Mouse (Mus musculus): ENCODE measurements around the gene Camk2n1. TPM values are rescaled to one million over a fixed set of nuclear protein-coding genes. Genes with fewer than 3 reads are reported as not detected.

Gene Camk2n1
- polyA plus RNA-seq, 1 experiment from 2014 or later = 2.6 TPM

- DNase-seq (peak; percentile 15), ATAC-seq (ENCODE audit: insufficient read depth) (no peak)
- no peak overlapping the region for H3K27ac ChIP-seq (ENCODE audit: low read depth)
- H3K36me3 ChIP-seq (ENCODE audit: insufficient read depth) = no peaks in the 10 kb centered on the region
- peak; percentile 49 for TF ChIP-seq CTCF (IDR thresholded peaks at IDR 0.05; ENCODE audit: low read depth)
- H3K4me2 ChIP-seq = no peak overlapping the region
- 72% methylated on average over 6 of the region's 6 CpGs for WGBS
- H3K27me3 ChIP-seq (ENCODE audit: insufficient read depth, low read length) = no peaks in the 10 kb centered on the region; the same call in 1 of the 2 replicates
- no peaks in the 10 kb centered on the region for H3K9me3 ChIP-seq (ENCODE audit: low read depth, low read length)
- no peak overlapping the region for H3K9ac ChIP-seq
- no peak overlapping the region for H3K4me3 ChIP-seq (ENCODE audit: low read depth, low read length)
- peaks cover 39% of the 10 kb centered on the region for H3K4me1 ChIP-seq (ENCODE audit: insufficient read depth)
These were observed 12.6 kb downstream of the Camk2n1 start for GRCm38 (mm10) chr4:138466690-138467089.

GRCm38 (mm10) chr4:138467451-138467850 is 13.3 kb downstream of the Camk2n1 start:
- ATAC-seq (ENCODE audit: insufficient read depth) (no peak), DNase-seq (no peak)
- no peak overlapping the region for H3K4me3 ChIP-seq (ENCODE audit: low read depth, low read length)
- H3K27me3 ChIP-seq (ENCODE audit: insufficient read depth, low read length) = no peaks in the 10 kb centered on the region; the same call in 1 of the 2 replicates
- TF ChIP-seq CTCF (IDR thresholded peaks at IDR 0.05; ENCODE audit: low read depth) = no peak
- H3K9me3 ChIP-seq (ENCODE audit: low read depth, low read length) = no peaks in the 10 kb centered on the region
- no peak overlapping the region for H3K27ac ChIP-seq (ENCODE audit: low read depth)
- no peaks in the 10 kb centered on the region for H3K36me3 ChIP-seq (ENCODE audit: insufficient read depth)
- H3K4me2 ChIP-seq = no peak overlapping the region
- H3K4me1 ChIP-seq (ENCODE audit: insufficient read depth) = peaks cover 39% of the 10 kb centered on the region
- 75% methylated on average over 5 of the region's 5 CpGs for WGBS
- H3K9ac ChIP-seq = no peak overlapping the region

- TF ChIP-seq CTCF (IDR thresholded peaks at IDR 0.05; ENCODE audit: low read depth) = no peak
- H3K4me2 ChIP-seq = peak overlapping the region; percentile 26; the same call in 1 of the 2 replicates
- no peak overlapping the region for H3K9ac ChIP-seq
These were observed 15.0 kb downstream of the Camk2n1 start for GRCm38 (mm10) chr4:138469080-138469479.

GRCm38 (mm10) chr4:138471241-138471640 is 17.1 kb downstream of the Camk2n1 start:
- Histone ChIP-seq H3K4me1 (ENCODE audit: insufficient read depth) (peaks cover 13% of the 10 kb centered on the region; the same call in 1 of the 2 replicates), H3K27ac (ENCODE audit: low read depth) (no peak overlapping the region), H3K36me3 (ENCODE audit: insufficient read depth) (no peaks in the 10 kb centered on the region), H3K9me3 (ENCODE audit: low read depth, low read length) (no peaks in the 10 kb centered on the region), H3K9ac (no peak overlapping the region), H3K4me3 (ENCODE audit: low read depth, low read length) (no peak overlapping the region), H3K4me2 (no peak overlapping the region), H3K27me3 (ENCODE audit: insufficient read depth, low read length) (no peaks in the 10 kb centered on the region)
- TF ChIP-seq CTCF (IDR thresholded peaks at IDR 0.05; ENCODE audit: low read depth) = no peak
- ATAC-seq (ENCODE audit: insufficient read depth) (no peak), DNase-seq (no peak)
- WGBS = 36% methylated on average over 7 of the region's 7 CpGs

More at GRCm38 (mm10) chr4:138469080-138469479, 15.0 kb downstream of the Camk2n1 start:
- peak; percentile 18 for DNase-seq
- no peak for ATAC-seq (ENCODE audit: insufficient read depth)
- Histone ChIP-seq H3K27ac (ENCODE audit: low read depth) (no peak overlapping the region), H3K36me3 (ENCODE audit: insufficient read depth) (no peaks in the 10 kb centered on the region), H3K9me3 (ENCODE audit: low read depth, low read length) (no peaks in the 10 kb centered on the region), H3K4me3 (ENCODE audit: low read depth, low read length) (no peak overlapping the region), H3K27me3 (ENCODE audit: insufficient read depth, low read length) (no peaks in the 10 kb centered on the region; the same call in 1 of the 2 replicates), H3K4me1 (ENCODE audit: insufficient read depth) (peaks cover 23% of the 10 kb centered on the region)
- 7% methylated on average over 7 of the region's 7 CpGs for WGBS

GRCm38 (mm10) chr4:138479595-138479994 is 25.5 kb downstream of the Camk2n1 start:
- Histone ChIP-seq H3K27ac (ENCODE audit: low read depth) (no peak overlapping the region), H3K4me3 (ENCODE audit: low read depth, low read length) (no peak overlapping the region), H3K36me3 (ENCODE audit: insufficient read depth) (no peaks in the 10 kb centered on the region), H3K9ac (no peak overlapping the region), H3K4me1 (ENCODE audit: insufficient read depth) (no peaks in the 10 kb centered on the region; the same call in 1 of the 2 replicates), H3K4me2 (no peak overlapping the region), H3K27me3 (ENCODE audit: insufficient read depth, low read length) (no peaks in the 10 kb centered on the region), H3K9me3 (ENCODE audit: low read depth, low read length) (no peaks in the 10 kb centered on the region)
- no peak for DNase-seq
- no peak for ATAC-seq (ENCODE audit: insufficient read depth)
- WGBS = 76% methylated on average over 7 of the region's 7 CpGs
- TF ChIP-seq CTCF (IDR thresholded peaks at IDR 0.05; ENCODE audit: low read depth) = no peak

DNA sequence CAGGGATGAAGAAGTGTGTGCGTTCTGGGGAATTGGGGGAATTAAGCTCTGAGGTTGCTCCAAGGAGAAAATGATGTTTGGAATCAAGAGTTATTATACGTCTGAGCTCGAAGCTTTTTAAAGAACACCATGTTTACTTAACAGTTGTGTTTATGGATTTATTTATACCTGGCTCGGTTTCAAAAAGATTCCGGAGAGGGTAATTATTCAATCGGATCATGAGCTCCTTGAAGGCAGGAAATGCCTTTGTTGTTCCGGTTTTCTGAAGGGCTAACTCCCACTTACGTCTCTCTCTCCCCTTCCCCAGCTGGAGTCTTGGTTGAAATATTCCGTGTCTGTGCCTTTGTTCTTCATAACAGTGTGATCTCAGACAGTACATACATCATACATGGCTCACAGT is 26.8 kb downstream of the Camk2n1 start:
- Histone ChIP-seq H3K27ac (ENCODE audit: low read depth) (no peak overlapping the region), H3K4me2 (no peak overlapping the region), H3K9me3 (ENCODE audit: low read depth, low read length) (no peaks in the 10 kb centered on the region), H3K4me3 (ENCODE audit: low read depth, low read length) (no peak overlapping the region), H3K27me3 (ENCODE audit: insufficient read depth, low read length) (no peaks in the 10 kb centered on the region), H3K4me1 (ENCODE audit: insufficient read depth) (no peaks in the 10 kb centered on the region; the same call in 1 of the 2 replicates), H3K9ac (no peak overlapping the region), H3K36me3 (ENCODE audit: insufficient read depth) (no peaks in the 10 kb centered on the region)
- no peak for TF ChIP-seq CTCF (IDR thresholded peaks at IDR 0.05; ENCODE audit: low read depth)
- 14% methylated on average over 9 of the region's 9 CpGs for WGBS
- peak; percentile 84 for DNase-seq
- ATAC-seq (ENCODE audit: insufficient read depth) = 0 out of 2 replicates have a peak, but pooled peaks have one; percentile 49

DNA sequence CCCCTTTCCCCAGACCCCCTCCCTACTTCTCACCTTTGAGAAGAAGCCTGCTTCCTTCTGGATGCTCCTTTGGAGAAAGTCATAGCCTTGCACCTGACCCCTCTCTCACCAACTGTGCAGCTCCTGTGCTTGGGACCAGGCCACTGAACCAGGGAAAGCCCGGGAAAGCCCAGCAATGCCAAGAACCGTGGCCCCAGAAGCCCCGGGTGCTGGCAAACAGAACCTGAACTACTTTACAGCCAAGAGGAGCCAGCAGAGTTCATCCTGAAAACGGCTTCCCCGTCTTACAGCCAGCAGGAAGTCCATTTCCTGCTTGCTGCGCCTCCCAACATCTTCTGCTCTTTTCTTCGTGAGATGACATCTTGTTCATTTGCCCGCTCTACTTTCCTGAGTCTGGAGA is 28.6 kb downstream of the Camk2n1 start:
- Histone ChIP-seq H3K4me3 (ENCODE audit: low read depth, low read length) (no peak overlapping the region), H3K27ac (ENCODE audit: low read depth) (no peak overlapping the region), H3K4me1 (ENCODE audit: insufficient read depth) (no peaks in the 10 kb centered on the region; the same call in 1 of the 2 replicates), H3K4me2 (no peak overlapping the region), H3K27me3 (ENCODE audit: insufficient read depth, low read length) (no peaks in the 10 kb centered on the region), H3K9ac (no peak overlapping the region), H3K9me3 (ENCODE audit: low read depth, low read length) (no peaks in the 10 kb centered on the region), H3K36me3 (ENCODE audit: insufficient read depth) (no peaks in the 10 kb centered on the region)
- DNase-seq (no peak), ATAC-seq (ENCODE audit: insufficient read depth) (no peak)
- TF ChIP-seq CTCF (IDR thresholded peaks at IDR 0.05; ENCODE audit: low read depth) = no peak
- 56% methylated on average over 8 of the region's 8 CpGs for WGBS
